Mouse (Mus musculus): ENCODE results near the gene Snrnp35.
A peak's percentile ranks its signal among the peaks of the same experiment; 100 is the strongest.
"Not testable (repeated sequence)": the region's sequence is repeated elsewhere in the genome, so short reads cannot be mapped to it uniquely, and the experiment has no call there.

The Snrnp35 gene

GRCm38 (mm10) chr5:124482966-124483654 lies at the start of gene Snrnp35:
Gene Snrnp35 (plus strand): TSS chr5:124483134.
- peak; percentile 98 for DNase-seq (ENCODE audit: low read depth)

- peak; percentile 54 for DNase-seq (ENCODE audit: low read depth)
Measured at GRCm38 (mm10) chr5:124438229-124438628, 44.7 kb upstream of the Snrnp35 start.

- no peak for DNase-seq (ENCODE audit: low read depth)
Measured at GRCm38 (mm10) chr5:124438746-124439145, 44.2 kb upstream of the Snrnp35 start.

GRCm38 (mm10) chr5:124439447-124440093 lies 43.4 kb upstream of the Snrnp35 start, which contains the start of gene Kmt5a:
Gene Kmt5a (plus strand): TSS chr5:124439930.
- DNase-seq (ENCODE audit: low read depth), result peak; percentile 97

GRCm38 (mm10) chr5:124440094-124440701 lies 42.7 kb upstream of the Snrnp35 start:
- DNase-seq (ENCODE audit: low read depth), result peak; percentile 78

GRCm38 (mm10) chr5:124442628-124443027 lies 40.3 kb upstream of the Snrnp35 start:
- peak; percentile 54 for DNase-seq (ENCODE audit: low read depth)

GRCm38 (mm10) chr5:124444208-124444607 lies 38.7 kb upstream of the Snrnp35 start:
- no peak for DNase-seq (ENCODE audit: low read depth)

- peak; percentile 88 for DNase-seq (ENCODE audit: low read depth)
Measured at GRCm38 (mm10) chr5:124444661-124445561, 38.0 kb upstream of the Snrnp35 start.

GRCm38 (mm10) chr5:124445621-124446293 lies 37.2 kb upstream of the Snrnp35 start:
- peak; percentile 65 for DNase-seq (ENCODE audit: low read depth)

GRCm38 (mm10) chr5:124446301-124446881 lies 36.5 kb upstream of the Snrnp35 start:
- peak; percentile 86 for DNase-seq (ENCODE audit: low read depth)

GRCm38 (mm10) chr5:124449494-124449893 lies 33.4 kb upstream of the Snrnp35 start:
- DNase-seq (ENCODE audit: low read depth), result peak; percentile 81

GRCm38 (mm10) chr5:124450051-124450450 lies 32.9 kb upstream of the Snrnp35 start:
- DNase-seq (ENCODE audit: low read depth), result no peak

GRCm38 (mm10) chr5:124450641-124451340 lies 32.1 kb upstream of the Snrnp35 start:
- DNase-seq (ENCODE audit: low read depth), result no peak

- no peak for DNase-seq (ENCODE audit: low read depth)
Measured at GRCm38 (mm10) chr5:124452494-124453228, 30.3 kb upstream of the Snrnp35 start.

GRCm38 (mm10) chr5:124453339-124454081 lies 29.4 kb upstream of the Snrnp35 start:
- DNase-seq (ENCODE audit: low read depth), result no peak

- DNase-seq (ENCODE audit: low read depth), result no peak
Measured at GRCm38 (mm10) chr5:124454082-124454419, 28.9 kb upstream of the Snrnp35 start.

GRCm38 (mm10) chr5:124456762-124457161 lies 26.2 kb upstream of the Snrnp35 start:
- no peak for DNase-seq (ENCODE audit: low read depth)

GRCm38 (mm10) chr5:124460922-124461321 lies 22.0 kb upstream of the Snrnp35 start:
- DNase-seq (ENCODE audit: low read depth), result not testable (repeated sequence)
